Mouse (Mus musculus) MEL (cell line): ENCODE results near the gene Gtf3c4. TPM values are rescaled to one million over a fixed set of nuclear protein-coding genes. Genes with fewer than 3 reads are reported as not detected.

Experiments
- DNase-seq: peaks from one replicate; pipeline ENCODE4 v3.0.0; 2011; ENCODE audit warnings: low read depth, low spot score
- H3K27ac ChIP-seq: 2 replicates; pipeline ENCODE4 v1.5.1; 2012; ENCODE audit warnings: low read depth, mild to moderate bottlenecking, control low read depth, low read length, moderate library complexity; ENCODE audit not compliant: control insufficient read depth
- H3K27me3 ChIP-seq, 2 experiments: fragments of 150-350 bp in 1 of 2; sonication (generic) in 1 of 2; 2 replicates each; pipeline ENCODE4 v1.6.1; 2012; ENCODE audit warnings: low read length in 2 of 2, mild to moderate bottlenecking in 2 of 2, improper control_type of control experiment in 1 of 2, moderate library complexity in 1 of 2; ENCODE audit not compliant: insufficient read depth in 2 of 2, control insufficient read depth in 1 of 2
- H3K36me3 ChIP-seq, 2 experiments: 2 replicates each; pipeline ENCODE4 v1.6.1; 2012 to 2014; ENCODE audit warnings: low read length in 2 of 2, improper control_type of control experiment in 1 of 2, inconsistent platforms in 1 of 2, mild to moderate bottlenecking in 1 of 2; ENCODE audit not compliant: insufficient read depth in 2 of 2, control insufficient read depth in 1 of 2
- H3K4me1 ChIP-seq, 2 experiments: fragments of 150-350 bp in 1 of 2; sonication (generic) in 1 of 2; 2 replicates each; pipeline ENCODE4 v1.6.1; 2012; ENCODE audit warnings: low read length in 2 of 2, improper control_type of control experiment in 1 of 2, mild to moderate bottlenecking in 1 of 2; ENCODE audit not compliant: insufficient read depth in 2 of 2, control insufficient read depth in 1 of 2
- H3K4me3 ChIP-seq, 2 experiments: fragments of 150-350 bp in 1 of 2; sonication (generic) in 1 of 2; 2 replicates each; pipeline ENCODE4 v1.5.1; 2012; ENCODE audit warnings: low read depth in 2 of 2, low read length in 2 of 2, mild to moderate bottlenecking in 2 of 2, moderate library complexity in 2 of 2, control low read depth in 1 of 2, improper control_type of control experiment in 1 of 2; ENCODE audit not compliant: control insufficient read depth in 1 of 2, insufficient read depth in 1 of 2
- H3K79me2 ChIP-seq: 2 replicates; pipeline ENCODE4 v1.6.1; 2012; ENCODE audit warnings: mild to moderate bottlenecking, low read length, moderate library complexity; ENCODE audit not compliant: control insufficient read depth, poor library complexity, insufficient read depth
- H3K9ac ChIP-seq: 2 replicates; pipeline ENCODE4 v1.6.1; 2012; ENCODE audit warnings: low read depth, mild to moderate bottlenecking, control low read depth, low read length, moderate library complexity; ENCODE audit not compliant: control insufficient read depth, poor library complexity, severe bottlenecking
- H3K9me3 ChIP-seq: fragments of 150-350 bp; sonication (generic); replicated peaks from 2 replicates; pipeline ENCODE4 v1.6.1; 2012; ENCODE audit warnings: mild to moderate bottlenecking, low read length, improper control_type of control experiment, moderate library complexity; ENCODE audit not compliant: insufficient read depth
- BHLHE40 ChIP-seq: IDR thresholded peaks from 2 replicates; pipeline ENCODE4 v1.6.1; 2012; ENCODE audit warnings: low read depth, mild to moderate bottlenecking, inconsistent platforms, low read length, improper control_type of control experiment, borderline replicate concordance
- CHD1 ChIP-seq: IDR thresholded peaks from 2 replicates; pipeline ENCODE4 v1.6.1; 2012; ENCODE audit warnings: low read depth, mild to moderate bottlenecking, inconsistent platforms, low read length, improper control_type of control experiment
- CHD2 ChIP-seq: IDR thresholded peaks from 2 replicates; pipeline ENCODE4 v1.6.1; 2011; ENCODE audit warnings: low read length, improper control_type of control experiment
- CTCF ChIP-seq, 3 experiments: IDR thresholded peaks in 2 of 3; conservative IDR thresholded peaks in 1 of 3; 2 replicates each; pipeline ENCODE4 v1.5.1; 2011 to 2012; ENCODE audit warnings: low read length in 3 of 3, low read depth in 2 of 3, mild to moderate bottlenecking in 2 of 3, improper control_type of control experiment in 1 of 3, inconsistent platforms in 1 of 3, mixed read lengths in 1 of 3, moderate library complexity in 1 of 3; ENCODE audit not compliant: control insufficient read depth in 1 of 3, insufficient read depth in 1 of 3, poor library complexity in 1 of 3, severe bottlenecking in 1 of 3
- E2F4 ChIP-seq: IDR thresholded peaks from 2 replicates; pipeline ENCODE4 v1.6.1; 2011; ENCODE audit warnings: low read depth, low read length, improper control_type of control experiment, borderline replicate concordance
- ELF1 ChIP-seq: IDR thresholded peaks from 2 replicates; pipeline ENCODE4 v1.6.1; 2014; ENCODE audit warnings: low read depth, mild to moderate bottlenecking, inconsistent platforms, low read length, improper control_type of control experiment, moderate library complexity
- EP300 ChIP-seq, 2 experiments: IDR thresholded peaks; 2 replicates each; pipeline ENCODE4 v1.6.1; 2011; ENCODE audit warnings: improper control_type of control experiment in 2 of 2, low read length in 2 of 2, low read depth in 1 of 2, mild to moderate bottlenecking in 1 of 2
- GABPA ChIP-seq: IDR thresholded peaks from 2 replicates; pipeline ENCODE4 v1.6.1; 2012; ENCODE audit warnings: low read depth, mild to moderate bottlenecking, inconsistent platforms, low read length, improper control_type of control experiment, moderate library complexity
- GATA1 ChIP-seq: IDR thresholded peaks from 2 replicates; pipeline ENCODE4 v1.6.1; 2011; ENCODE audit warnings: low read depth, low read length, improper control_type of control experiment
- HCFC1 ChIP-seq: IDR thresholded peaks from 2 replicates; pipeline ENCODE4 v1.6.1; 2012; ENCODE audit warnings: low read depth, mild to moderate bottlenecking, inconsistent platforms, low read length, improper control_type of control experiment, moderate library complexity
- JUND ChIP-seq: IDR thresholded peaks from 2 replicates; pipeline ENCODE4 v1.6.1; 2011; ENCODE audit warnings: low read depth, mild to moderate bottlenecking, improper control_type of control experiment, low read length
- KAT2A ChIP-seq: conservative IDR thresholded peaks from 2 replicates; pipeline ENCODE4 v1.6.1; 2012; ENCODE audit warnings: low read depth, low read length, improper control_type of control experiment, inconsistent platforms
- MAFK ChIP-seq: IDR thresholded peaks from 2 replicates; pipeline ENCODE4 v1.6.1; 2011; ENCODE audit warnings: low read depth, mild to moderate bottlenecking, low read length, improper control_type of control experiment, borderline replicate concordance
- MAX ChIP-seq: IDR thresholded peaks from 2 replicates; pipeline ENCODE4 v1.6.1; 2011; ENCODE audit warnings: low read length, improper control_type of control experiment
- MAZ ChIP-seq: IDR thresholded peaks from 2 replicates; pipeline ENCODE4 v1.6.1; 2012; ENCODE audit warnings: low read depth, mild to moderate bottlenecking, inconsistent platforms, low read length, improper control_type of control experiment
- MEF2A ChIP-seq: IDR thresholded peaks from 2 replicates; pipeline ENCODE4 v1.6.1; 2014; ENCODE audit warnings: low read depth, mild to moderate bottlenecking, inconsistent platforms, low read length, improper control_type of control experiment; ENCODE audit not compliant: poor library complexity, insufficient replicate concordance, severe bottlenecking; ENCODE audit errors: extremely low read depth
- MYB ChIP-seq: IDR thresholded peaks from 2 replicates; pipeline ENCODE4 v1.6.1; 2011; ENCODE audit warnings: mild to moderate bottlenecking, low read depth, low read length, improper control_type of control experiment
- MYC ChIP-seq: IDR thresholded peaks from 2 replicates; pipeline ENCODE4 v1.6.1; 2011; ENCODE audit warnings: low read depth, mild to moderate bottlenecking, low read length, improper control_type of control experiment, moderate library complexity
- NELFE ChIP-seq: IDR thresholded peaks from 2 replicates; pipeline ENCODE4 v1.6.1; 2011; ENCODE audit warnings: low read depth, low read length, improper control_type of control experiment
- NRF1 ChIP-seq: IDR thresholded peaks from 2 replicates; pipeline ENCODE4 v1.6.1; 2014; ENCODE audit warnings: low read depth, mild to moderate bottlenecking, inconsistent platforms, low read length, improper control_type of control experiment, moderate library complexity; ENCODE audit not compliant: poor library complexity, insufficient read depth, severe bottlenecking
- POLR2A ChIP-seq, 2 experiments: IDR thresholded peaks; 2 replicates each; pipeline ENCODE4 v1.6.1; 2011 to 2012; ENCODE audit warnings: low read length in 2 of 2, mild to moderate bottlenecking in 2 of 2, control low read depth in 1 of 2, improper control_type of control experiment in 1 of 2, low read depth in 1 of 2, moderate library complexity in 1 of 2; ENCODE audit not compliant: control insufficient read depth in 1 of 2, insufficient read depth in 1 of 2, poor library complexity in 1 of 2
- POLR2AphosphoS2 ChIP-seq: IDR thresholded peaks from 2 replicates; pipeline ENCODE4 v1.6.1; 2011; ENCODE audit warnings: low read length, improper control_type of control experiment
- POLR2AphosphoS5 ChIP-seq: IDR thresholded peaks from 2 replicates; pipeline ENCODE4 v1.6.1; 2012; ENCODE audit warnings: low read depth, borderline replicate concordance, mild to moderate bottlenecking, inconsistent platforms, low read length, moderate library complexity, mixed read lengths
- RAD21 ChIP-seq: IDR thresholded peaks from 2 replicates; pipeline ENCODE4 v1.6.1; 2011; ENCODE audit warnings: mild to moderate bottlenecking, low read depth, low read length, improper control_type of control experiment
- RCOR1 ChIP-seq: IDR thresholded peaks from 2 replicates; pipeline ENCODE4 v1.6.1; 2012; ENCODE audit warnings: low read depth, mild to moderate bottlenecking, inconsistent platforms, low read length, improper control_type of control experiment
- SIN3A ChIP-seq: IDR thresholded peaks from 2 replicates; pipeline ENCODE4 v1.6.1; 2012; ENCODE audit warnings: low read length, improper control_type of control experiment, inconsistent platforms
- SMC3 ChIP-seq: IDR thresholded peaks from 2 replicates; pipeline ENCODE4 v1.6.1; 2011; ENCODE audit warnings: low read depth, low read length, improper control_type of control experiment
- TBP ChIP-seq: IDR thresholded peaks from 2 replicates; pipeline ENCODE4 v1.8.0; 2011; ENCODE audit warnings: low read depth, low read length, improper control_type of control experiment
- UBTF ChIP-seq: IDR thresholded peaks from 2 replicates; pipeline ENCODE4 v1.6.1; 2012; ENCODE audit warnings: low read depth, mild to moderate bottlenecking, inconsistent platforms, low read length, improper control_type of control experiment, moderate library complexity, borderline replicate concordance; ENCODE audit not compliant: insufficient read depth
- USF1 ChIP-seq: IDR thresholded peaks from 2 replicates; pipeline ENCODE4 v1.6.1; 2014; ENCODE audit warnings: low read depth, mild to moderate bottlenecking, inconsistent platforms, low read length, improper control_type of control experiment, moderate library complexity
- USF2 ChIP-seq, 2 experiments: IDR thresholded peaks; 2 replicates each; pipeline ENCODE4 v1.6.1; 2011 to 2012; ENCODE audit warnings: improper control_type of control experiment in 2 of 2, low read length in 2 of 2, borderline replicate concordance in 1 of 2, inconsistent platforms in 1 of 2, low read depth in 1 of 2, mild to moderate bottlenecking in 1 of 2; ENCODE audit not compliant: insufficient read depth in 1 of 2
- ZC3H11A ChIP-seq: IDR thresholded peaks from 2 replicates; pipeline ENCODE4 v1.6.1; 2012; ENCODE audit warnings: low read depth, mild to moderate bottlenecking, inconsistent platforms, low read length, improper control_type of control experiment
- ZKSCAN1 ChIP-seq: IDR thresholded peaks from 2 replicates; pipeline ENCODE4 v1.6.1; 2012; ENCODE audit warnings: low read depth, mild to moderate bottlenecking, inconsistent platforms, low read length, improper control_type of control experiment, moderate library complexity
- ZNF384 ChIP-seq: IDR thresholded peaks from 2 replicates; pipeline ENCODE4 v1.6.1; 2012; ENCODE audit warnings: low read depth, mild to moderate bottlenecking, inconsistent platforms, low read length, improper control_type of control experiment
- polyA plus RNA-seq, 2 experiments: library from polyadenylated mRNA; stranded (reverse) in 1 of 2; unstranded in 1 of 2; fragments of >175 nt in 1 of 2; fragments of >200 nt in 1 of 2; gene quantifications; 2 replicates each; pipeline versions ENCODE4 v1.2.1 to v1.2.4; 2012; ENCODE audit warnings: low replicate concordance in 2 of 2, low read depth in 1 of 2; ENCODE audit not compliant: insufficient read length in 2 of 2, insufficient read depth in 1 of 2, missing spikeins in 1 of 2
- total RNA-seq: library from RNA; depleted of rRNA; stranded (reverse); fragments of 300-350 nt; gene quantifications from 2 replicates; pipeline ENCODE4 v1.2.3, GENCODE M21; 2012

Gtf3c4 gene
- total and polyA plus RNA-seq, 3 experiments = 28.3 to 37.4 TPM; not detected in 1

- TF ChIP-seq POLR2AphosphoS5 = no peak
- TF ChIP-seq CHD2 = no peak
- no peak for TF ChIP-seq E2F4
- no peak for TF ChIP-seq USF2 (IDR thresholded peaks at IDR 0.05; ENCODE audit: borderline replicate concordance in 1 of 2, insufficient read depth in 1 of 2, low read depth in 1 of 2, low read length in 2 of 2)
These were observed 41.8 kb downstream of the Gtf3c4 start (continued) for GRCm38 (mm10) chr2:28798390-28798789.

- no peaks in the 10 kb centered on the region for H3K27me3 ChIP-seq
- peak overlapping the region; percentile 63 for H3K27ac ChIP-seq
- peak overlapping the region; percentile 12 to 22; a peak in 3 of 4 replicates for H3K4me3 ChIP-seq
- H3K9ac ChIP-seq = no peak overlapping the region; the same call in 1 of the 2 replicates
- peak; percentile 75 for DNase-seq
- H3K79me2 ChIP-seq = no peaks in the 10 kb centered on the region
- peaks cover 0 to 23% of the 10 kb centered on the region in 2 experiments; a peak in 2 of 4 replicates for H3K36me3 ChIP-seq
- no peaks in the 10 kb centered on the region for H3K9me3 ChIP-seq
- H3K4me1 ChIP-seq = peaks cover 11 to 24% of the 10 kb centered on the region in 2 experiments
- TF ChIP-seq USF1 (no peak), MEF2A (no peak), NELFE (no peak; the same call in 1 of the 2 replicates), ELF1 (no peak), HCFC1 (no peak), MAZ (peak; percentile 38; the same call in 1 of the 2 replicates), RAD21 (no peak), ZC3H11A (no peak), MYC (no peak), SIN3A (no peak; the same call in 1 of the 2 replicates), MAX (no peak), GABPA (no peak), BHLHE40 (no peak), POLR2AphosphoS2 (no peak), SMC3 (no peak), EP300 (IDR thresholded peaks at IDR 0.05; ENCODE audit: low read depth in 1 of 2, low read length in 2 of 2) (peak; percentile 62 to 85), MAFK (no peak), MYB (peak; percentile 80), CHD1 (no peak), CHD2 (no peak), JUND (no peak), POLR2A (IDR thresholded peaks at IDR 0.05; ENCODE audit: control insufficient read depth in 1 of 2, insufficient read depth in 1 of 2, low read depth in 1 of 2, low read length in 2 of 2, poor library complexity in 1 of 2) (no peak; a peak in 1 of 4 replicates), ZNF384 (peak; percentile 73), UBTF (no peak), KAT2A (no peak), NRF1 (no peak), TBP (no peak), GATA1 (peak; percentile 41), CTCF (IDR thresholded peaks at IDR 0.05 in 2 of 3, conservative IDR thresholded peaks at IDR 0.05 in 1 of 3; ENCODE audit: control insufficient read depth in 1 of 3, insufficient read depth in 1 of 3, low read depth in 2 of 3, low read length in 3 of 3, poor library complexity in 1 of 3, severe bottlenecking in 1 of 3) (no peak), ZKSCAN1 (no peak), RCOR1 (no peak), POLR2AphosphoS5 (no peak)
These were observed 42.6 kb downstream of the Gtf3c4 start for GRCm38 (mm10) chr2:28797490-28798106.
